Mouse (Mus musculus) neural tube, embryonic 13.5 days (tissue): ENCODE results near the gene Iqsec1. TPM values are rescaled to one million over a fixed set of nuclear protein-coding genes. Genes with fewer than 3 reads are reported as not detected.

ENCODE experiments used
- ATAC-seq: fragments of 200-750 bp; cut with Nextera tagmentation; 2 replicates; pipeline ENCODE4 v1.8.0; 2017; ENCODE audit warnings: low read depth, mild to moderate bottlenecking, moderate TSS enrichment, moderate library complexity
- H3K27ac ChIP-seq: fragments of 300-500 bp; sonication (generic); replicated peaks from 2 replicates; pipeline ENCODE4 v1.5.1; 2015; ENCODE audit warnings: moderate library complexity, mild to moderate bottlenecking, inconsistent platforms
- H3K27me3 ChIP-seq: fragments of 300-500 bp; sonication (generic); 2 replicates; pipeline ENCODE4 v1.6.1; 2015; ENCODE audit warnings: mild to moderate bottlenecking, inconsistent platforms
- H3K36me3 ChIP-seq: fragments of 300-500 bp; sonication (generic); 2 replicates; pipeline ENCODE4 v1.6.1; 2015; ENCODE audit warnings: mild to moderate bottlenecking, inconsistent platforms
- H3K4me1 ChIP-seq: fragments of 300-500 bp; sonication (generic); replicated peaks from 2 replicates; pipeline ENCODE4 v1.6.1; 2015; ENCODE audit warnings: inconsistent platforms
- H3K4me2 ChIP-seq: fragments of 300-500 bp; sonication (generic); 2 replicates; pipeline ENCODE4 v1.6.1; 2015; ENCODE audit warnings: inconsistent platforms, mild to moderate bottlenecking, moderate library complexity
- H3K4me3 ChIP-seq: fragments of 300-500 bp; sonication (generic); 2 replicates; pipeline ENCODE4 v1.5.1; 2015; ENCODE audit warnings: mild to moderate bottlenecking, inconsistent platforms
- H3K9ac ChIP-seq: fragments of 300-500 bp; sonication (generic); 2 replicates; pipeline ENCODE4 v1.6.1; 2015; ENCODE audit warnings: moderate library complexity, mild to moderate bottlenecking, inconsistent platforms
- H3K9me3 ChIP-seq: fragments of 300-500 bp; sonication (generic); 2 replicates; pipeline ENCODE4 v1.6.1; 2016; ENCODE audit warnings: inconsistent platforms
- WGBS: fragments of 180-500 bp; shearing (Covaris S2); methylation state at CpG from one replicate; pipeline ENCODE4 v1.1.7; 2015; 5-methylcytosine and 5-hydroxymethylcytosine counted together
- polyA plus RNA-seq: library from polyadenylated mRNA; unstranded; fragments of >200 nt; fragmentation: Nextera tagmentation; extraction: Ambion mirVana; gene quantifications from 2 replicates; pipeline ENCODE4 v1.2.1, GENCODE M21; 2015

Gene Iqsec1
- polyA plus RNA-seq, 1 experiment from 2014 or later, result 15.0 TPM

GRCm38 (mm10) chr6:90741717-90742116, 246.8 kb downstream of the Iqsec1 start:
- Histone ChIP-seq H3K4me3 (no peak overlapping the region), H3K27ac (no peak overlapping the region), H3K27me3 (no peaks in the 10 kb centered on the region), H3K9ac (0 out of 2 replicates have a peak overlapping the region, but pooled peaks have one; percentile 19), H3K36me3 (no peaks in the 10 kb centered on the region), H3K9me3 (no peaks in the 10 kb centered on the region), H3K4me1 (peaks cover 16% of the 10 kb centered on the region), H3K4me2 (no peak overlapping the region)
- ATAC-seq, result no peak
- 89% methylated on average over 5 of the region's 5 CpGs for WGBS

- no peak for ATAC-seq
Measured at GRCm38 (mm10) chr6:90741056-90741420, 247.4 kb downstream of the Iqsec1 start.

DNA sequence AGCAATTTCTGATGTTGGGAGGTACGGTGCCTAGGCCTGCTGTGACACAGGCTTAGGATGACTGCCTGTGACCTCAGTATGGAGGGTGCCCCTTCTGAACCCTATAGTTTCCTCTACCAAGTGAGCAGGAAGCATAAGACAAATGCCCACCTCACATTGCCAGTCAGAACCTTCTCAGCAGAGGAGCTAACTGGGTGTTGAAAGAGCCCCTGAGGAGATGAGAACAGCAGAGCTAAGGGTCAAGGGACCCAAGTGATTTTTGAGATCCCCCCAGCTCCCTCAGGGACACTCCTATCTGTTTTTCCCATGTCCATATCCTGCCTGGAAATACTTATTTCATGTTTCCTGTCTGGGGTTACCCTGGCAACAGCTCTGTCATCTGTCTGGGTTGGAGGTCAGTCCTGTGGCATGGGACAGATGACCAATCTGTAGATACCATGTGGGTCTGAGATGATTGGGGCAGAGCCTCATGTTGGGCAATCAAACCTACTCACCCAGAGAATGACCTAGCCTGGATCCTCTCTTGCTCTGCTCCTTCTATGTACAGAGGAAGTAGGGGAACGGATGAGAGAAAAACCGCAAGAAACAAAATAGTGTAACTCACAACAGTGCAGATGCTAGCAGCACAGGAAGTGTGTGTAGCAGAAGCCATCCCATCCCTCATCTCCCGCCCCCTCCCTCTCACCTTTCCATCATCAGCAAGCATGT, 248.0 kb downstream of the Iqsec1 start:
- Histone ChIP-seq H3K4me3 (no peak overlapping the region), H3K36me3 (no peaks in the 10 kb centered on the region), H3K27ac (no peak overlapping the region), H3K9me3 (no peaks in the 10 kb centered on the region), H3K9ac (no peak overlapping the region), H3K4me1 (peaks cover 26% of the 10 kb centered on the region), H3K4me2 (no peak overlapping the region), H3K27me3 (no peaks in the 10 kb centered on the region)
- ATAC-seq, result no peak
- WGBS, result 85% methylated on average over 4 of the region's 4 CpGs

More at GRCm38 (mm10) chr6:90741056-90741420, 247.4 kb downstream of the Iqsec1 start:
- WGBS, result 78% methylated on average over 4 of the region's 4 CpGs
- H3K36me3 ChIP-seq, result no peaks in the 10 kb centered on the region
- H3K4me1 ChIP-seq, result peaks cover 21% of the 10 kb centered on the region
- no peaks in the 10 kb centered on the region for H3K27me3 ChIP-seq
- H3K4me2 ChIP-seq, result no peak overlapping the region
- H3K9ac ChIP-seq, result no peak overlapping the region
- H3K4me3 ChIP-seq, result no peak overlapping the region
- no peak overlapping the region for H3K27ac ChIP-seq
- H3K9me3 ChIP-seq, result no peaks in the 10 kb centered on the region

GRCm38 (mm10) chr6:90737376-90737775, 251.1 kb downstream of the Iqsec1 start:
- Histone ChIP-seq H3K4me2 (peak overlapping the region; percentile 86), H3K27me3 (no peaks in the 10 kb centered on the region), H3K9ac (peak overlapping the region; percentile 86), H3K4me1 (peaks cover 39% of the 10 kb centered on the region), H3K27ac (peak overlapping the region; percentile 68), H3K4me3 (peak overlapping the region; percentile 81), H3K9me3 (no peaks in the 10 kb centered on the region), H3K36me3 (no peaks in the 10 kb centered on the region)
- peak; percentile 88 for ATAC-seq
- WGBS, result 3% methylated on average over 12 of the region's 12 CpGs

GRCm38 (mm10) chr6:90736691-90737245, 251.7 kb downstream of the Iqsec1 start:
- H3K9me3 ChIP-seq, result no peaks in the 10 kb centered on the region
- H3K27me3 ChIP-seq, result no peaks in the 10 kb centered on the region
- under 1% methylated on average over 51 of the region's 52 CpGs for WGBS
- H3K4me3 ChIP-seq, result peak overlapping the region; percentile 81
- H3K36me3 ChIP-seq, result no peaks in the 10 kb centered on the region
- peak overlapping the region; percentile 68 for H3K27ac ChIP-seq
- peak overlapping the region; percentile 86 for H3K9ac ChIP-seq
- peak overlapping the region; percentile 86 for H3K4me2 ChIP-seq
- peak; percentile 80 for ATAC-seq
- H3K4me1 ChIP-seq, result peaks cover 42% of the 10 kb centered on the region

DNA sequence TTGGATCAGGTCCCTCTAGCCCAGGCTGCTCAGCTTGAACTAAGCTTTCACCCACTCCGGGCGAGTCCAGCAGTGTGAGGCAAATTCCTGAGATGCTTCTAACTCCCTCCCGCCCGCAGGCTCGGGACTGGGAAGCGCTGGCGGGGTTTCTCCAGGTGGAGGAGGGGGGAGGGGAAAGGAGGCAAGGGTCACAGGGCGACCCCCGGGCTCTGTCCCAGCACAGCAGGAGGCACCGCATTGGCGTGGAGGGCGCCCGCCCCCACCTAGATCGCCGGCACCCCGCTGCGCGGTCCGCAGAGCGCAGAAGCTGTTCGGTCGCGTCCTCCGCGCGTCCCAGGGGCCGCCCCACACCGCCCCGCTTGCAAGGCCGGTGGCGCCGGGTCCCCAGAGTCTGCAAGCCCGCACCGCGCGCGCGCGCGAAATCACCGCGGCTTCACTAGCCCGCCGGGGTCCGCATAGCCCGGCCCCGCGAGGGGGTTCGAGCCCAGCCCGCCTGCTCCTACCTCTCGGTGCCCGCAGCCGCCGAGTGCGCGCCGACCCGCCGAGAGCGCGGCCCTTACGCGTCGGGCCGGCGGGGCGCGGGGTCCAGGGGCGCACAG, 252.3 kb downstream of the Iqsec1 start:
- WGBS, result under 1% methylated on average over 66 of the region's 69 CpGs
- peak; percentile 67 for ATAC-seq
- H3K4me3 ChIP-seq, result peak overlapping the region; percentile 81
- H3K4me2 ChIP-seq, result peak overlapping the region; percentile 86
- no peaks in the 10 kb centered on the region for H3K27me3 ChIP-seq
- peaks cover 48% of the 10 kb centered on the region for H3K4me1 ChIP-seq
- peak overlapping the region; percentile 68 for H3K27ac ChIP-seq
- no peaks in the 10 kb centered on the region for H3K36me3 ChIP-seq
- no peaks in the 10 kb centered on the region for H3K9me3 ChIP-seq
- peak overlapping the region; percentile 86 for H3K9ac ChIP-seq

DNA sequence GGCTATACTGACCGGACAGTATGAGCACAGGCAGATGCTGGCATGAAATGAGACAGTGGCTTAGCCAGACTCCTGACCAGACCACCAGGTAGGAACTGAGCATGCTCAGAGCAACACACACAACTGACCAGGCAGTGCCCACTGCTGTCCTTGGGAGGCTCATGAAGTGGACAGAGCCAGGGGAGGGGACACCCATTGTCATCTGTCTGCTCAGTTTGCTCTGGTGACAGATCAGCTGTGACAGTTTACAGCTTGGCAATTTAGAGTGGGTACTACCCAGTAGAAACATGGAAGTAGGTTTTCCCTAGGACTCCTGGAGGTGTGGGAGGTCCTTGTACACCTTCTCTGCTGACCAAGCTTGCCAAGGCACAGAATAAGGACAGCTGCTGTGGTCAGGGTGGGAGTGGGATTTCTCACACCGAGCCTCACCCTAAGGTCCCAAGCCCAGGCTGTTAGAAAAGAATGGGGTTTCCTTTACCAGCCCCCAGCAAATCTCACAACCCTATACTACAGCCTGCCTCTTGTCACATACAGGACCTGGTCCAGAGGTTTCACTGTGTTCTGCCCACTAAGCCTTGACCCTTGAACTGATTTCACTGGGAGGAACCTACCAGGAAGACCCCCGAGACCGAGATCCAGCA, 253.0 kb downstream of the Iqsec1 start:
- H3K36me3 ChIP-seq, result no peaks in the 10 kb centered on the region
- no peak for ATAC-seq
- H3K4me3 ChIP-seq, result peak overlapping the region; percentile 81
- H3K4me2 ChIP-seq, result peak overlapping the region; percentile 86
- H3K9ac ChIP-seq, result peak overlapping the region; percentile 86
- WGBS, result 29% methylated on average over 4 of the region's 4 CpGs
- 0 out of 2 replicates have a peak overlapping the region, but pooled peaks have one; percentile 68 for H3K27ac ChIP-seq
- H3K4me1 ChIP-seq, result peaks cover 54% of the 10 kb centered on the region
- no peaks in the 10 kb centered on the region for H3K9me3 ChIP-seq
- H3K27me3 ChIP-seq, result no peaks in the 10 kb centered on the region

- Histone ChIP-seq H3K9me3 (no peaks in the 10 kb centered on the region), H3K4me1 (peaks cover 62% of the 10 kb centered on the region), H3K4me2 (peak overlapping the region; percentile 86), H3K36me3 (no peaks in the 10 kb centered on the region), H3K9ac (no peak overlapping the region; the same call in 1 of the 2 replicates), H3K27ac (0 out of 2 replicates have a peak overlapping the region, but pooled peaks have one; percentile 13), H3K27me3 (no peaks in the 10 kb centered on the region), H3K4me3 (no peak overlapping the region)
- no peak for ATAC-seq
Measured at GRCm38 (mm10) chr6:90734806-90735205, 253.7 kb downstream of the Iqsec1 start.

DNA sequence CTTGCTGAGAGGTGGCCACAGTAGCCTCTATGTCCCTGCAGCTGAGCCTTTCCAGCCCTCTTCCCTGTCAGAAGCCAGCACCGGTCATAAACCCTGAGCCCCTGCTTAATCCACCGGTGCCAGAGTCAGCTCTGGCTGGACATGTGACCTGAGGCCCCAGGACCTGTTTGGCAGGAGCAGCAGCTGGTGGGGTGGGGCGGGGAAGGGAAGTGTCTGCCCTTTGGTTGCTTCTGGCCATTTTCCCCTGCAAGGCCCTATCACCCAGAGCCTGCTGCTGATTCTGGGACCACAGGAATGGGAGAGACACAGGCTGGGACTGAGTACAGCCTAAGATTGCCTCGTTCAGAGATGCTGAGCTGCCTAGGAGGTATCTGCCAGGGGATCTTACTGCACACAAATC, 257.2 kb downstream of the Iqsec1 start:
- Histone ChIP-seq H3K9ac (0 out of 2 replicates have a peak overlapping the region, but pooled peaks have one; percentile 26), H3K4me2 (no peak overlapping the region), H3K27me3 (no peaks in the 10 kb centered on the region), H3K4me3 (no peak overlapping the region), H3K36me3 (no peaks in the 10 kb centered on the region), H3K27ac (no peak overlapping the region), H3K4me1 (peaks cover 77% of the 10 kb centered on the region), H3K9me3 (no peaks in the 10 kb centered on the region)
- no peak for ATAC-seq
- WGBS, result 36% methylated on average over 4 of the region's 4 CpGs

DNA sequence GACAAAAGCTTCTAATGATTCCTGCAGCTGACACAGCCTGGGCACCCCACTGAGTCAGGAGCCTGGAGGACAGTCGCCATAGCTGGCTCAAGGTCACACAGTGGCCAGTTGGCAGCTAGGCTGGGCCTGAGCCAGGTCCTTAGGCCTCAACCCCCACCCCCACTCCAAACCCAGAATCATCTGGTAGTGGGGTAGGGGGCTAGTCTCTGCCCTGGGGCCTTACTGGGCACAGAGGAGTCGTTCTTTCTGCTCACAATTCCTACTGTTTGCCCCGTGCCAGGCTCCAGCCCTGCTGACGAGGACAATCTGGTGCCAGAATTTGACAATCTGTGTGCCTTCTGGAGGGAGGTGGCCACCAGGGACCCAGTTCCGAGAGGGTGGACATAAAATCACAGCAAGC, 258.7 kb downstream of the Iqsec1 start:
- Histone ChIP-seq H3K9ac (peak overlapping the region; percentile 12; the same call in 1 of the 2 replicates), H3K4me3 (no peak overlapping the region), H3K36me3 (no peaks in the 10 kb centered on the region), H3K9me3 (no peaks in the 10 kb centered on the region), H3K27ac (peak overlapping the region; percentile 73), H3K4me1 (peaks cover 75% of the 10 kb centered on the region), H3K27me3 (no peaks in the 10 kb centered on the region), H3K4me2 (no peak overlapping the region)
- 14% methylated on average over 5 of the region's 5 CpGs for WGBS
- peak; percentile 15; the same call in 1 of the 2 replicates for ATAC-seq

DNA sequence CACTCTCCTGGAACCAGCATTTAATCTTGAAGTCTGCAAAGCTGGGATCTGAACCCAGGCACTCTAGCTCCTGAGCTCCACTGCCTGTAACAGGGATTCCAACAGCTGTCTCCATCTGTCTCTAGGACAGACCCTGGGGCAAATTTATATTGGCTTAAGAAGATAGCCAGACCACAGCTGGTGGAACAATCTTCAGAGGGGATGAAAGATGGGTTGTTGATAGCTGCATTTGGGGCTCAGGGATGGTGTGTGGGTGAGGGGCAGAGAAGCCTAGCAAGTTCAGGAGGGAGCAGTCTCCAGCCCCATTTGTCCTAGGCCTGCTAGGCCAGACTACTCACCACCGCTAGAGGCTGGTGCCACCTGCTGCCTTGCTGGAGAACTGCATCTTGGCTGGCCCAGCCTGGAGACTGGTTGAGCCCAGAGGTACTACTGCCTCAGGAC, 260.0 kb downstream of the Iqsec1 start:
- no peaks in the 10 kb centered on the region for H3K36me3 ChIP-seq
- H3K9me3 ChIP-seq, result no peaks in the 10 kb centered on the region
- no peak overlapping the region for H3K4me2 ChIP-seq
- H3K27me3 ChIP-seq, result no peaks in the 10 kb centered on the region
- H3K27ac ChIP-seq, result peak overlapping the region; percentile 54; the same call in 1 of the 2 replicates
- ATAC-seq, result peak; percentile 78
- WGBS, result 0% methylated on average over 1 of the region's 1 CpGs
- H3K4me1 ChIP-seq, result peaks cover 83% of the 10 kb centered on the region
- no peak overlapping the region for H3K4me3 ChIP-seq
- H3K9ac ChIP-seq, result no peak overlapping the region

GRCm38 (mm10) chr6:90727826-90728225, 260.7 kb downstream of the Iqsec1 start:
- Histone ChIP-seq H3K4me3 (no peak overlapping the region), H3K27me3 (no peaks in the 10 kb centered on the region), H3K36me3 (no peaks in the 10 kb centered on the region), H3K9me3 (no peaks in the 10 kb centered on the region), H3K27ac (0 out of 2 replicates have a peak overlapping the region, but pooled peaks have one; percentile 54), H3K4me1 (peaks cover 90% of the 10 kb centered on the region), H3K9ac (no peak overlapping the region), H3K4me2 (no peak overlapping the region)
- ATAC-seq, result no peak
- 89% methylated on average over 3 of the region's 3 CpGs for WGBS
